Mouse (Mus musculus): ENCODE data around the gene 1700001C19Rik.
A peak's percentile ranks its signal among the peaks of the same experiment; 100 is the strongest.

Gene 1700001C19Rik

GRCm38 (mm10) chr17:47368401-47369086, 68.6 kb downstream of the 1700001C19Rik start, which contains the start of gene Mrps10:
Gene Mrps10 (plus strand): TSS chr17:47368887.
- peak; percentile 84 for DNase-seq

Data from thymus, postnatal 25 days (tissue).